Mouse (Mus musculus): Measurements from ENCODE around the gene Gm49368. TPM values are rescaled to one million over a fixed set of nuclear protein-coding genes. Genes with fewer than 3 reads are reported as not detected.

The Gm49368 gene
- polyA plus RNA-seq, 1 experiment from 2014 or later: not detected

DNA sequence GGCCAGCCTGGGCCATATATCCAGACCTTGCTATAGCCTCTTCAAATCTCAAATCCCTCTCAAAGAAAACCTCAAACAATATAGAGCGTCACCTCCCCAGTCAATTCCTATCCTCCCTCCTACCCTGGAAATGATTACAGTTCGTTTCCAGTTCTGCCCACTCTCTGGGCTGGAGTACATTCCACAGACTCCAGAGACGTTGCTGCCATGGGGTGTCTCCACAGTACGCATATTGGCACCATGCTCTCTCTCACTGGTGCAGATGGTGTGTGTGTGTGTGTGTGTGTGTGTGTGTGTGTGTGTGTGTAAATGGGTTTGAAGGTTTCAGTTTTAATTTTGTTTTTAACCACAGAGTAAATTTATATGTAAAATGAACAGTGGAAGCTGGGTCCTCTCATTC lies 42.8 kb downstream of the Gm49368 start:
- Histone ChIP-seq H3K4me1 (replicated peaks) (no peaks in the 10 kb centered on the region), H3K9ac (replicated peaks) (no peak overlapping the region), H3K27ac (no peak overlapping the region), H3K9me3 (no peaks in the 10 kb centered on the region), H3K4me2 (no peak overlapping the region), H3K36me3 (no peaks in the 10 kb centered on the region), H3K27me3 (no peaks in the 10 kb centered on the region; the same call in 1 of the 2 replicates), H3K4me3 (replicated peaks) (no peak overlapping the region)
- ATAC-seq (ENCODE audit: insufficient number of reproducible peaks, insufficient read depth, low FRiP score, low TSS enrichment, low read depth): no peak
- 65% methylated on average over 4 of the region's 4 CpGs for WGBS

DNA sequence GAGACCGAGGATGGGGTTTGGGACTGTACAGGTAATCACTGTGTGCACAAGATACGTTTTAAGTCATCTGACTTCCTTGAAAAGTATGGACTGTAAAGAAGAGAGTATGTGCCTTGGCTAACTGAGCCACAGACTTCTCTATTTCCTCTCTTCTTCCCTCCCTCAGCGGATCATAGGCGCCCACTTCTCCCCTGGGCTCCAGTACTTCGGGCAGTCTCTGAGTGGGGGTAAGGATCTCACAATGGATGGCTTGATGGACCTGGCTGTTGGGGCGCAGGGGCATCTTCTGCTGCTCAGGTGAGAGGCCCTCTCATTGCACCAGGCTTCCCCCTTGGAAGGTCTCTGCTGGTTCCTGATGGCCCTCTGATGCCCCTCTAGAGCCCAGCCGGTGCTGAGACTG lies 45.0 kb downstream of the Gm49368 start:
- no peak overlapping the region for H3K9ac ChIP-seq (replicated peaks)
- H3K4me2 ChIP-seq: no peak overlapping the region
- no peaks in the 10 kb centered on the region for H3K27me3 ChIP-seq
- no peaks in the 10 kb centered on the region for H3K4me1 ChIP-seq (replicated peaks)
- H3K4me3 ChIP-seq (replicated peaks): no peak overlapping the region
- H3K36me3 ChIP-seq: no peaks in the 10 kb centered on the region
- ATAC-seq (ENCODE audit: insufficient number of reproducible peaks, insufficient read depth, low FRiP score, low TSS enrichment, low read depth): no peak
- 89% methylated on average over 7 of the region's 7 CpGs for WGBS
- no peaks in the 10 kb centered on the region for H3K9me3 ChIP-seq
- no peak overlapping the region for H3K27ac ChIP-seq

DNA sequence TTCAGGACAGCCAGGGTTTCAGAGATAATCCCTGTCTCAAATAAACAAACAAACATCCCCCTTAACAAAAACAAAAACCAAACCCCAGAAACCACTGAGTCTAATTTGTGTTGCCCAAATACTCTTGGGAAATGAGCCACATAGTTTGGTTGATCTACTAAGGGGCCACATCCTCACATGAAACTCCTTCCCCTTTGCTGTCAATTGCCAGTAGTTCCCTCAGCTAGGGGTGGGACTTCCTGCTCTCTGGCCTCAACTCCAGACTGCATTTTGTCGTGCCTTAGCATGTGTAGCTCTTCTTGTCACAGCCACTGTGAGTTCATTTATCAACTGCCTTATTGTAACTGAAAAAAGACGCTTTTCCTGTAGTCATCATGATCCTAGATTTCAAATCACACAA lies 47.8 kb downstream of the Gm49368 start:
- no peak for ATAC-seq (ENCODE audit: insufficient number of reproducible peaks, insufficient read depth, low FRiP score, low TSS enrichment, low read depth)
- Histone ChIP-seq H3K27me3 (no peaks in the 10 kb centered on the region; the same call in 1 of the 2 replicates), H3K27ac (no peak overlapping the region), H3K9me3 (no peaks in the 10 kb centered on the region), H3K36me3 (no peaks in the 10 kb centered on the region), H3K4me3 (replicated peaks) (no peak overlapping the region), H3K4me2 (no peak overlapping the region), H3K9ac (replicated peaks) (no peak overlapping the region), H3K4me1 (replicated peaks) (no peaks in the 10 kb centered on the region)
- 75% methylated on average over 2 of the region's 2 CpGs for WGBS

DNA sequence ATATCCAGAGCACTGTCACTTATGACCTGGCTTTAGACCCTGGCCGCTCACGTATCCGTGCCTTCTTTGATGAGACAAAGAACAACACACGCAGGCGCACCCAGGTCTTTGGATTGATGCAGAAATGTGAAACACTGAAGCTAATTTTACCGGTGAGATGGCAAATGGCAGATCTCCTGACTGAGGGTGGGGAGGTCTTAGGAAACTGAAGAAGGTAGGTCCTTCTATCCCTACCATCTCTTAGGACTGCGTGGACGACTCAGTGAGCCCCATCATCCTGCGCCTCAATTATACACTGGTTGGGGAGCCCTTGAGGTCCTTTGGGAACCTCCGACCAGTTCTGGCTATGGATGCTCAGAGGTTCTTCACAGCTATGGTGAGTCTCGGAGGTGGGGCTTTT lies 49.6 kb downstream of the Gm49368 start:
- Histone ChIP-seq H3K4me1 (replicated peaks) (no peaks in the 10 kb centered on the region), H3K9me3 (no peaks in the 10 kb centered on the region), H3K9ac (replicated peaks) (no peak overlapping the region), H3K4me3 (replicated peaks) (no peak overlapping the region), H3K4me2 (no peak overlapping the region), H3K27ac (no peak overlapping the region), H3K36me3 (no peaks in the 10 kb centered on the region), H3K27me3 (peaks cover 2% of the 10 kb centered on the region; the same call in 1 of the 2 replicates)
- WGBS: 85% methylated on average over 11 of the region's 11 CpGs
- no peak for ATAC-seq (ENCODE audit: insufficient number of reproducible peaks, insufficient read depth, low FRiP score, low TSS enrichment, low read depth)

DNA sequence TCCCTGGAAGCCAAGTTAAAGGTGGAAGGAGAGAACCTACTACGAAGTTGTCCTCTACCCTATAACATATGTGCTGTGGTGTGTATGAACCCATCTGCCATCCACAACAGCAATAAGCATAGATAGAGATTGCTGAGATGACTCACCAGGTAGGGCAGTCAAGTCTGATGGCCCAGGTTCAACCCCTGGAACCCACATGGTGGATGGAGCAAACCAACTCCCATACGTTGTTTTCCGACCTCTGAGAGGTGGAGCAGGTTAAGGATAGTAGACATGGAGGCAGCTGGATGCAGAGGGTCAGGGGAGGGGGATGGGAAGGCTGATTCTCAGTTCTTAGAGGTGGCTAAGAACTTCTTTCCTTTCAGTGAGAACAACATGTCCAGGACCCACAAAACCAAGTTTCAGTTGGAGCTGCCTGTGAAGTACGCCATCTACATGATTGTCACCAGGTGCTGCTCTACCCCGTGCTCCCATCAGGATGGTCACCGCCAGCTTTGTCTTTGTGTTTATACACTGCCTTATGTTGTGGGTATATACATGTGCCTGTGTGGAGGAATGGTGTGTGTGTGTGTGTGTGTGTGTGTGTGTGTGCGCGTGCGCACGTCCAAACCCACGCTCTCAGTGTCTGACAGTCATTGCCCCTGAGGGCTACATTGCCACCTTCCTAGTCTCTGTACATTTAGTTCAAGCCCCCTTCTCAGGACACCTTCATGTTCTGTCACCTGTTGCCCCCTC lies 52.1 kb downstream of the Gm49368 start:
- no peaks in the 10 kb centered on the region for H3K9me3 ChIP-seq
- H3K27me3 ChIP-seq: peaks cover 3% of the 10 kb centered on the region; the same call in 1 of the 2 replicates
- H3K36me3 ChIP-seq: no peaks in the 10 kb centered on the region
- no peak overlapping the region for H3K4me2 ChIP-seq
- no peak for ATAC-seq (ENCODE audit: insufficient number of reproducible peaks, insufficient read depth, low FRiP score, low TSS enrichment, low read depth)
- no peak overlapping the region for H3K4me3 ChIP-seq (replicated peaks)
- no peak overlapping the region for H3K9ac ChIP-seq (replicated peaks)
- H3K4me1 ChIP-seq (replicated peaks): no peaks in the 10 kb centered on the region
- H3K27ac ChIP-seq: no peak overlapping the region
- 89% methylated on average over 11 of the region's 11 CpGs for WGBS

DNA sequence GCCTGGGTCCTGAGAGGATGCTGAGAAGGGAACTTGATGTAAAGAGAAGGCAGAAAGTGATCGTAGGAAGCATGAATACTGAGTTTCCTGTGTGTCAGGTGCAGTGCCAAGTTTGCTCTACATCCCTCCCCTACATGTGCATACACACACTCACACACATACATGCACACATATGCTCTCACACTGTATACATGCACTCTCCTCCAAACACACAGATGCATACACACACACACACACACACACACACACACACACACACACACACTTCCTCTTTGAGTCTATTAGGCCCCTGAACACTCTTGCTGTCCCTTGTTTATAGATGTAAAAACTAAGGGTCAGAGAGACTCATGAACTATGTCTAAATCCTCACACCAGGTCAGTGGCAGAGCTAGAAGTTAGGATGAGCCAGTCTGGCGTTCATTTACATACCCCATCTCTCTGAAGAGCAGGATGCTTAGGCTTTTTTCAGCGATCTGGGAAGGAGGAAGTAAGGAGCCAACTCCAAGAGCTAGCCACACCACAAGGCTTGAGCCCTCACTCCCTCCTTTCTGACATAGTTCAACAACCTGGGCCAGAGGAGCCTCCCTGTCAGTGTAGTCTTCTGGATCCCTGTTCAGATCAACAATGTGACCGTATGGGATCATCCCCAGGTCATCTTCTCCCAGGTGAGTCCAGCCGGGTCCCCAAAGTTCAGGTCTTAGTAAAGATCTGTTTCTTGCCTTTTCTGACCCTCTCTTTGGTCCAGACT lies 52.9 kb downstream of the Gm49368 start:
- WGBS: 77% methylated on average over 5 of the region's 5 CpGs
- ATAC-seq (ENCODE audit: insufficient number of reproducible peaks, insufficient read depth, low FRiP score, low TSS enrichment, low read depth): no peak
- no peak overlapping the region for H3K4me3 ChIP-seq (replicated peaks)

DNA sequence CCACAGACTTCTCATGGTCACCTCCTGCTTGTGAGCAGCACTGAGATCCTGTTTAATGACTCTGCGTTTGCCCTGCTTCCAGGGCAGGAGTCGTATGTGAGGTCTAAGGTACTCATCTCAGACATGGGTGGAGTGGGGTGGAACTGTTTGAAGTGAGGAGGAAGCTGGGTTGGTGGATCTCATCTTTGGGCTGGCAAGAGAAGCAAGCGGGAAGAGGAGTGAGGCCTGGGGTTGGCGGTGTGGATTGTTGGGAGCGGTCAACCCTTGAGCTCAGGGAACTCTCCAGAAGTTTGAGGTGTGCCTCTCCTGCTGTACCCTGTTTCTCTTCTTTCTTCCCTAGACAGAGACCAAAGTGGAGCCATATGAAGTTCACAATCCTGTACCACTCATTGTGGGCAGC lies 53.9 kb downstream of the Gm49368 start:
- Histone ChIP-seq H3K4me1 (replicated peaks) (no peaks in the 10 kb centered on the region), H3K36me3 (no peaks in the 10 kb centered on the region), H3K27ac (no peak overlapping the region), H3K4me2 (no peak overlapping the region), H3K27me3 (peaks cover 3% of the 10 kb centered on the region; the same call in 1 of the 2 replicates), H3K9ac (replicated peaks) (no peak overlapping the region), H3K4me3 (replicated peaks) (no peak overlapping the region), H3K9me3 (no peaks in the 10 kb centered on the region)
- ATAC-seq (ENCODE audit: insufficient number of reproducible peaks, insufficient read depth, low FRiP score, low TSS enrichment, low read depth): no peak
- WGBS: 86% methylated on average over 5 of the region's 5 CpGs

More for the DNA sequence above, 52.9 kb downstream of the Gm49368 start:
- Histone ChIP-seq H3K9ac (replicated peaks) (no peak overlapping the region), H3K27me3 (peaks cover 3% of the 10 kb centered on the region; the same call in 1 of the 2 replicates), H3K4me1 (replicated peaks) (no peaks in the 10 kb centered on the region), H3K9me3 (no peaks in the 10 kb centered on the region), H3K4me2 (no peak overlapping the region), H3K27ac (no peak overlapping the region), H3K36me3 (no peaks in the 10 kb centered on the region)

DNA sequence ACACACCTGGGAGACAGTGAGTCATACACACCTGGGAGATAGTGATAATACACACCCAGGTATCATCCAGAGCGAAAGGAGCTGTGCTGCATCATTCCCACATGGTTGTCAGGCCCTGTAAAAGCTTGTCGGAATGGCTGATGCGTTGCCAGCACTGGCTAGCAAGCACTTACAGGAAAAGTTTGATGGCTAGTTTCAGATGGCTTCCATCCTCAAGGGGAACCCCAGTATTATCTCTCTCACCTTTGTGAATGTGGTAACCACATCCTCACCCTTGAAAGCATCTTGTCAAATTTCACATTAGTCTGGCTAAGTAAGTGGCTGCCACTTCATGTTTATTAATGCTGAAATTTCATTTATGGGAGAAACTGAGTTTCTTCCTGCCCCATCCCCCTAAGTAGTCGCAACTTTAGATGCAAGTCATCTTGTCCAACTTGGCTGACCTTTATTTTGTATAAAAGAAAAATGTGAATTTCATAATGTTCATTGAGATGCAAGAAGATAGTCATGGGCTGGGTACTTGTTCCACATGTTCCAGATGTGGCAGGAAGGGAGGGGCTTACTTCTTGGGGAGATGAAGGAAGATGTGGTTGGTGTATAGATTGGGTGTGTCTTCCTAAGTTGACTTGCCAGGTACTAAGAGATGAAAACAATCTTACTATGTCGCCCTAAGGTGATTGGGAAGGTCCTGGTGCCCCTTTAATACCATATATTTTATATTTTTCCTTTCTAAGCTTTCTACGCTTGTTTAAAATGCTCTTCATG lies 57.4 kb downstream of the Gm49368 start:
- H3K27me3 ChIP-seq: 0 out of 2 replicates have a peak, but pooled peaks cover 3% of the 10 kb centered on the region
- H3K36me3 ChIP-seq: no peaks in the 10 kb centered on the region
- H3K9me3 ChIP-seq: no peaks in the 10 kb centered on the region
- WGBS: 80% methylated on average over 6 of the region's 6 CpGs
- H3K27ac ChIP-seq: no peak overlapping the region
- no peak for ATAC-seq (ENCODE audit: insufficient number of reproducible peaks, insufficient read depth, low FRiP score, low TSS enrichment, low read depth)
- no peak overlapping the region for H3K9ac ChIP-seq (replicated peaks)
- no peak overlapping the region for H3K4me2 ChIP-seq
- H3K4me1 ChIP-seq (replicated peaks): no peaks in the 10 kb centered on the region
- no peak overlapping the region for H3K4me3 ChIP-seq (replicated peaks)

DNA sequence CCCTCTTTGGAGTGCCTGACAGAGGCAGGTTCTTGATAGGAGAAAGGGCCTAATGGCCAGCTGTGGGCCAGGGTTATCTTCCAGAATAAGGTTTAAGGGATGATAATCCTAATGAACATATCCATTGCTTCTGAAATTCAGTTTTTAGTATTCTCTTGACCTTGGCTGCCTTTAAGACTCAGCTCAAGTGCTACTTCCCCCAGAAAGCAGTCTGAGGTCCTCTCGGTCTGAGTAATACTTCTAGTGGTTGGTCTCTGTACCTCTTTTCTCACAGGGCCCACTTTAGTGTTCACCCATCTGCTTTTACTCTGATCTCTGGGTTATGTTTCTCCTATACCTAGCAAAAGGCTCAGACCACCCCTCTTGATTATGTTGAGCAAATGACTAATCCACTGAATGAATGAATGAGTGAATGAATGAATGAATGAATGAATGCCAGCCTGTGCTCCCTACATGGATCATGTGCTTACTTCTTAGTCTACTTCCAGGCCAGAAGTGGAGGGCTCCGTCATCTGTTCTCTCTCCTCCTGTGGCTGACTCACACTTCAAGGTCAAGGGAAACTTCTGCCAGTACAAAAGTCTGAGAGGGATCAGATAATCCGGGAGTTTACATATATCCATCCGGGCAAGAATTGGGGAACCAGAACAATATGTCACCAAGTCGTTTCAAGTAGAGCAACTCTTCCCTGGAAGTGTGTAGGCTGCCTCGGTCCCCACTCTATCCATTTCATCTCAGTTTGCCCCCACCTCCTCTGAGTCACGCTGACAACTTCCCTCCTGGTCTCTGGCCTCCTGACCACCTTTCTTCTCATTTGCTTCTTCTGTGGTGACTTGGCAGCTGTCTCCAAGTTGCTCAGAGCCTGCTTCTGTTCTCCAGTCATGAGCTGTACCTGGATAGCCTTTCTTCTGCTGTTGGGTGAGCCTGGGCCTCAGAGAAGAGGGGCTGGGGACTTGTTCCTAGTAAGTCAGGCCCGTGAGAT lies 66.5 kb downstream of the Gm49368 start, which contains the start of gene Itgax:
TSS of gene Itgax (plus strand) at position 807 of the 980 bp plus-strand sequence.
- H3K4me3 ChIP-seq (replicated peaks): no peak within 1 kb of the TSS
- H3K4me1 ChIP-seq (replicated peaks): no peaks in the 10 kb centered on the region

DNA sequence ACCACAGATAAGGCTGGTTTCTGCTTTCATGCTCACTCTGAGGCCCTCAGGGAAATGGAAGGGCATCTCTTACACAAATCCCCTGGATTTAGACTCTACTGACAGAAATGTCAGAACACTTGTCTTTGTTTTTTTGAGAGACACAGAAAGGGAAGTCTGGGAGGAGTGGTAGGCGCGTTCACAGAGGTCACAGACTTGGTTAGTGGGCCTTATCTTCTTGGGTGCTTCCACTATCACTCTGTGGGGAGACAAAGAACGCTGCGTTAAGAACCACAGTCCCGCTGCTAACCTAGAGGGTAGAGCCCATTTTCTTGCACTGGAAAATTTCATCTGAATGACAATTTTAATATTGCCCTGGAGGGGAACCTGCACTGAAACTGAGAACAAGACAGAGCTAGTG lies 69.7 kb downstream of the Gm49368 start:
- H3K36me3 ChIP-seq: no peaks in the 10 kb centered on the region
- H3K4me2 ChIP-seq: no peak overlapping the region
- ATAC-seq (ENCODE audit: insufficient number of reproducible peaks, insufficient read depth, low FRiP score, low TSS enrichment, low read depth): no peak

More for the DNA sequence above, 66.5 kb downstream of the Gm49368 start, which contains the start of gene Itgax:
- Histone ChIP-seq H3K36me3 (no peaks in the 10 kb centered on the region), H3K9me3 (no peaks in the 10 kb centered on the region), H3K9ac (replicated peaks) (no peak within 1 kb of the TSS), H3K27ac (no peak within 1 kb of the TSS), H3K4me2 (no peak within 1 kb of the TSS), H3K27me3 (no peaks in the 10 kb centered on the region)
- WGBS: 80% methylated on average over 8 of the region's 8 CpGs
- no peak for ATAC-seq (ENCODE audit: insufficient number of reproducible peaks, insufficient read depth, low FRiP score, low TSS enrichment, low read depth)

More for the DNA sequence above, 69.7 kb downstream of the Gm49368 start:
- no peak overlapping the region for H3K4me3 ChIP-seq (replicated peaks)
- no peaks in the 10 kb centered on the region for H3K4me1 ChIP-seq (replicated peaks)
- no peaks in the 10 kb centered on the region for H3K9me3 ChIP-seq
- no peak overlapping the region for H3K9ac ChIP-seq (replicated peaks)
- no peak overlapping the region for H3K27ac ChIP-seq
- 90% methylated on average over 5 of the region's 5 CpGs for WGBS
- no peaks in the 10 kb centered on the region for H3K27me3 ChIP-seq

Data from limb, embryonic 12.5 days (tissue).